In genomic region chr1:92648197-92648596, GRCm38 (mm10) we compare ENCODE assay signal across 10 mouse cellular contexts. TPM values are rescaled to one million over a fixed set of nuclear protein-coding genes. Genes with fewer than 3 reads are reported as not detected.
DNase-seq lines count a peak whose midpoint lies in the region; ATAC-seq and TF ChIP-seq lines count a peak whose summit lies in the region.
"Had no signal": no experiment of that assay in that cellular context is flagged by ENCODE, and none has a peak within 500 bp of the region (broad histone marks: within the 10 kb centered on the region; RNA-seq: fewer than 3 reads in every experiment).

No protein-coding gene starts in this region.

- no peak overlapping the region for H3K4me2 ChIP-seq in forebrain, embryonic 14.5 days (ENCODE audit: low read length)
- no peak overlapping the region for H3K4me2 ChIP-seq in forebrain, embryonic 13.5 days
- peak overlapping the region; percentile 48 for H3K4me2 ChIP-seq in liver, embryonic 15.5 days

- DNase-seq in forebrain, embryonic 14.5 days (ENCODE audit: low spot score), result peak; percentile 5
- DNase-seq in thymus, adult 2 months, result no peak
- no peak for DNase-seq in thymus, postnatal 36 days
- no peak for DNase-seq in layer of hippocampus, postnatal 14 days (ENCODE audit: low spot score in 2 of 2)
- DNase-seq in c-Kit-positive CD71-positive TER-119-positive erythroid progenitor cells, embryonic 14.5 days (ENCODE audit: low spot score), result no peak
- no peak for DNase-seq in yolk sac, embryonic 10.5 days (ENCODE audit: low spot score)

- TF ChIP-seq CTCF in thymus, adult 2 months (IDR thresholded peaks at IDR 0.05; ENCODE audit: borderline replicate concordance, control insufficient read depth, extremely low read depth, insufficient read depth, low read length, poor library complexity), result no peak

- 0 out of 2 replicates have a peak, but pooled peaks have one; percentile 33 for ATAC-seq in forebrain, embryonic 14.5 days
- no peak; the same call in none of the 2 replicates for ATAC-seq in forebrain, embryonic 13.5 days
- ATAC-seq in liver, embryonic 15.5 days (ENCODE audit: insufficient read depth), result no peak

- no peak overlapping the region for H3K27ac ChIP-seq in forebrain, embryonic 14.5 days (ENCODE audit: low read depth, low read length)
- H3K27ac ChIP-seq in forebrain, embryonic 13.5 days, result no peak overlapping the region
- no peak overlapping the region for H3K27ac ChIP-seq in thymus, adult 2 months (ENCODE audit: control insufficient read depth, insufficient read depth, low read length)
- H3K27ac ChIP-seq in liver, embryonic 15.5 days (replicated peaks), result no peak overlapping the region

- WGBS in forebrain, embryonic 14.5 days, result 56% methylated on average over 10 of the region's 10 CpGs
- WGBS in forebrain, embryonic 13.5 days, result 53% methylated on average over 10 of the region's 10 CpGs
- WGBS in thymus, adult 2 months, result 7% methylated on average over 10 of the region's 10 CpGs
- WGBS in liver, embryonic 15.5 days (ENCODE audit: insufficient replicate concordance), result 11% methylated on average over 10 of the region's 10 CpGs

- no peak overlapping the region for H3K4me3 ChIP-seq in forebrain, embryonic 14.5 days (ENCODE audit: low read depth, low read length)
- H3K4me3 ChIP-seq in forebrain, embryonic 13.5 days, result no peak overlapping the region
- peak overlapping the region; percentile 3 for H3K4me3 ChIP-seq in thymus, adult 2 months (ENCODE audit: control insufficient read depth, insufficient read depth, low read length)
- H3K4me3 ChIP-seq in liver, embryonic 15.5 days (replicated peaks), result no peak overlapping the region

- no peaks in the 10 kb centered on the region; the same call in 1 of the 2 replicates for H3K4me1 ChIP-seq in forebrain, embryonic 14.5 days (ENCODE audit: control insufficient read depth, insufficient read depth, low read length)
- 0 out of 2 replicates have a peak, but pooled peaks cover 15% of the 10 kb centered on the region for H3K4me1 ChIP-seq in forebrain, embryonic 13.5 days
- H3K4me1 ChIP-seq in thymus, adult 2 months (replicated peaks; ENCODE audit: control insufficient read depth, insufficient read depth, low read length), result peaks cover 11% of the 10 kb centered on the region
- H3K4me1 ChIP-seq in liver, embryonic 15.5 days (replicated peaks), result peaks cover 5% of the 10 kb centered on the region; the same call in 1 of the 2 replicates

- TF ChIP-seq POLR2A in thymus, adult 2 months (IDR thresholded peaks at IDR 0.05; ENCODE audit: control insufficient read depth, extremely low read depth, insufficient read depth, low read length, poor library complexity), result no peak

- no peaks in the 10 kb centered on the region for H3K27me3 ChIP-seq in forebrain, embryonic 14.5 days (replicated peaks; ENCODE audit: control insufficient read depth, insufficient read depth, low read length)
- 0 out of 2 replicates have a peak, but pooled peaks cover 6% of the 10 kb centered on the region for H3K27me3 ChIP-seq in forebrain, embryonic 13.5 days
- no peaks in the 10 kb centered on the region for H3K27me3 ChIP-seq in thymus, adult 2 months (ENCODE audit: control insufficient read depth, insufficient read depth, low read length)
- H3K27me3 ChIP-seq in liver, embryonic 15.5 days, result no peaks in the 10 kb centered on the region

- H3K9ac ChIP-seq in forebrain, embryonic 14.5 days (ENCODE audit: low read length), result no peak overlapping the region
- no peak overlapping the region for H3K9ac ChIP-seq in forebrain, embryonic 13.5 days
- H3K9ac ChIP-seq in liver, embryonic 15.5 days, result no peak overlapping the region

- H3K9me3 ChIP-seq in forebrain, embryonic 14.5 days (replicated peaks; ENCODE audit: control insufficient read depth, low read length), result no peaks in the 10 kb centered on the region
- no peaks in the 10 kb centered on the region for H3K9me3 ChIP-seq in forebrain, embryonic 13.5 days (replicated peaks)
- H3K9me3 ChIP-seq in liver, embryonic 15.5 days (replicated peaks), result no peaks in the 10 kb centered on the region

- H3K36me3 ChIP-seq in forebrain, embryonic 14.5 days (ENCODE audit: control insufficient read depth, insufficient read depth, low read length), result no peaks in the 10 kb centered on the region
- no peaks in the 10 kb centered on the region for H3K36me3 ChIP-seq in forebrain, embryonic 13.5 days (ENCODE audit: poor library complexity, severe bottlenecking)
- H3K36me3 ChIP-seq in thymus, adult 2 months (ENCODE audit: control insufficient read depth, insufficient read depth, low read length), result no peaks in the 10 kb centered on the region
- H3K36me3 ChIP-seq in liver, embryonic 15.5 days (replicated peaks), result no peaks in the 10 kb centered on the region

RNA-seq across cellular contexts. Expression of gene Otos, which starts 0.4 kb away (rescaled TPM):
- 0.11 TPM in 1 of 2 replicates, not detected in the other for polyA plus RNA-seq in forebrain, embryonic 14.5 days (2014; fragmentation: Nextera tagmentation; extraction: Ambion mirVana)
- polyA plus RNA-seq in forebrain, embryonic 13.5 days (2015; fragmentation: Nextera tagmentation; extraction: Ambion mirVana), result 0.10 and 0.11 TPM in 2 replicates
- polyA plus RNA-seq in thymus, adult 2 months (2012; rRNA removed), result 1.6 and 2.0 TPM in 2 replicates
- polyA plus RNA-seq in liver, embryonic 15.5 days (2015; fragmentation: Nextera tagmentation; extraction: Ambion mirVana), result 0.09 TPM in 1 of 2 replicates, not detected in the other
- total RNA-seq in layer of hippocampus, postnatal 14 days (2021), result 1 to 10 TPM in 1 of 2 experiments, under 1 TPM in 1; 0.60 to 1.0 TPM
- polyA plus RNA-seq: limb, embryonic 11.5 days had no signal

RNA-seq across cellular contexts. Expression of gene Cops9, which starts 6.4 kb away (rescaled TPM):
- polyA plus RNA-seq in forebrain, embryonic 14.5 days (2014; fragmentation: Nextera tagmentation; extraction: Ambion mirVana), result 509 and 677 TPM in 2 replicates
- polyA plus RNA-seq in forebrain, embryonic 13.5 days (2015; fragmentation: Nextera tagmentation; extraction: Ambion mirVana), result 542 and 587 TPM in 2 replicates
- 105 and 144 TPM in 2 replicates for polyA plus RNA-seq in thymus, adult 2 months (2012; rRNA removed)
- 157 and 173 TPM in 2 replicates for polyA plus RNA-seq in liver, embryonic 15.5 days (2015; fragmentation: Nextera tagmentation; extraction: Ambion mirVana)
- total RNA-seq in layer of hippocampus, postnatal 14 days (2021), result 100 to 1,000 TPM; 315 to 327 TPM

RNA-seq across cellular contexts. Expression of gene Olfr12, which starts 30.6 kb away (rescaled TPM):
- not detected in 2 replicates for polyA plus RNA-seq in forebrain, embryonic 14.5 days (2014; fragmentation: Nextera tagmentation; extraction: Ambion mirVana)
- not detected in 2 replicates for polyA plus RNA-seq in forebrain, embryonic 13.5 days (2015; fragmentation: Nextera tagmentation; extraction: Ambion mirVana)
- polyA plus RNA-seq in thymus, adult 2 months (2012; rRNA removed), result 0.12 TPM in 1 of 2 replicates, not detected in the other
- polyA plus RNA-seq in liver, embryonic 15.5 days (2015; fragmentation: Nextera tagmentation; extraction: Ambion mirVana), result not detected in 2 replicates
- under 1 TPM in 1 of 2 experiments, not detected in 1; 0.07 TPM for total RNA-seq in layer of hippocampus, postnatal 14 days (2021)
- polyA plus RNA-seq: brain, embryonic 14.5 days; limb, embryonic 11.5 days had no signal

RNA-seq across cellular contexts. Expression of gene Olfr1410, which starts 42.6 kb away (rescaled TPM):
- polyA plus RNA-seq in forebrain, embryonic 14.5 days (2014; fragmentation: Nextera tagmentation; extraction: Ambion mirVana), result not detected in 2 replicates
- polyA plus RNA-seq in forebrain, embryonic 13.5 days (2015; fragmentation: Nextera tagmentation; extraction: Ambion mirVana), result not detected in 2 replicates
- 0.11 and 0.23 TPM in 2 replicates for polyA plus RNA-seq in thymus, adult 2 months (2012; rRNA removed)
- not detected in 2 replicates for polyA plus RNA-seq in liver, embryonic 15.5 days (2015; fragmentation: Nextera tagmentation; extraction: Ambion mirVana)
- under 1 TPM in 1 of 2 experiments, not detected in 1; 0.14 TPM for total RNA-seq in layer of hippocampus, postnatal 14 days (2021)
- polyA plus RNA-seq: brain, embryonic 14.5 days; limb, embryonic 11.5 days had no signal

RNA-seq across cellular contexts. Expression of gene Olfr1411, which starts 54.0 kb away (rescaled TPM):
- not detected in 2 replicates for polyA plus RNA-seq in forebrain, embryonic 14.5 days (2014; fragmentation: Nextera tagmentation; extraction: Ambion mirVana)
- polyA plus RNA-seq in forebrain, embryonic 13.5 days (2015; fragmentation: Nextera tagmentation; extraction: Ambion mirVana), result not detected in 2 replicates
- 0.11 TPM in 1 of 2 replicates, not detected in the other for polyA plus RNA-seq in thymus, adult 2 months (2012; rRNA removed)
- not detected in 2 replicates for polyA plus RNA-seq in liver, embryonic 15.5 days (2015; fragmentation: Nextera tagmentation; extraction: Ambion mirVana)
- total RNA-seq in layer of hippocampus, postnatal 14 days (2021), result not detected
- polyA plus RNA-seq: brain, embryonic 14.5 days; limb, embryonic 11.5 days had no signal
